Mouse (Mus musculus): ENCODE data around the gene Cebpb. TPM values are rescaled to one million over a fixed set of nuclear protein-coding genes. Genes with fewer than 3 reads are reported as not detected.
"Not testable (repeated sequence)": the region's sequence is repeated elsewhere in the genome, so short reads cannot be mapped to it uniquely, and the experiment has no call there.

The Cebpb gene
- 0.69 and 0.92 TPM in 2 replicates for polyA plus RNA-seq (2015; fragmentation: Nextera tagmentation; extraction: Ambion mirVana)

DNA sequence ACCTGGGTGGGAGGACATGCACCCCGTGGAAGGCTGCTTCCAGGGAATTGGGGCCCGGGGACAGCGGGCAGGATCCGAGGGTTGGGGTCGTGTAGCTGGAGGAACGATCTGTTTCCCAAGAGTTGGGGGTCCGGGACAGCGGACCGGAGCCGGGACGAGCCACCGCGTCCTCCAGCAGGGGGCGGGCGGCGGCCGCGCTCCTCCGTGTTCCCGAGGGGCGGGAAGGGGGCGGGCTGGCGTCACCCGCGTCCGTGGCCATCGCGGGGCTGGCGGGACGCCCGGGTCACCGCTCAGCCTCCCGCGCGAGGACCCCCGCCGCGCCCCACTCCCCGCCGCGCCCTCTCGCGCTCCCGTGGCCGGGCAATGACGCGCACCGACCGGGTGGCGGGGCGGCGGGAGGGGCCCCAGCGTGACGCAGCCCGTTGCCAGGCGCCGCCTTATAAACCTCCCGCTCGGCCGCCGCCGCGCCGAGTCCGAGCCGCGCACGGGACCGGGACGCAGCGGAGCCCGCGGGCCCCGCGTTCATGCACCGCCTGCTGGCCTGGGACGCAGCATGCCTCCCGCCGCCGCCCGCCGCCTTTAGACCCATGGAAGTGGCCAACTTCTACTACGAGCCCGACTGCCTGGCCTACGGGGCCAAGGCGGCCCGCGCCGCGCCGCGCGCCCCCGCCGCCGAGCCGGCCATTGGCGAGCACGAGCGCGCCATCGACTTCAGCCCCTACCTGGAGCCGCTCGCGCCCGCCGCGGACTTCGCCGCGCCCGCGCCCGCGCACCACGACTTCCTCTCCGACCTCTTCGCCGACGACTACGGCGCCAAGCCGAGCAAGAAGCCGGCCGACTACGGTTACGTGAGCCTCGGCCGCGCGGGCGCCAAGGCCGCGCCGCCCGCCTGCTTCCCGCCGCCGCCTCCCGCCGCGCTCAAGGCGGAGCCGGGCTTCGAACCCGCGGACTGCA lies at the start of gene Cebpb:
TSS of gene Cebpb (plus strand) at position 418 of the 954 bp plus-strand sequence.
- Histone ChIP-seq H3K4me2 (ENCODE audit: low read depth, low read length) (peak within 1 kb of the TSS; percentile 90), H3K9me3 (replicated peaks; ENCODE audit: control insufficient read depth, low read length) (no peaks in the 10 kb centered on the region), H3K27me3 (ENCODE audit: control insufficient read depth, insufficient read depth, low read length) (no peaks in the 10 kb centered on the region), H3K9ac (ENCODE audit: low read length) (peak within 1 kb of the TSS; percentile 94), H3K4me3 (replicated peaks; ENCODE audit: low read length) (peak within 1 kb of the TSS; percentile 80), H3K4me1 (ENCODE audit: control insufficient read depth, insufficient read depth, low read length) (peaks cover 22% of the 10 kb centered on the region), H3K27ac (ENCODE audit: low read length) (peak within 1 kb of the TSS; percentile 90), H3K36me3 (ENCODE audit: control insufficient read depth, insufficient read depth, low read length) (no peaks in the 10 kb centered on the region)
- under 1% methylated on average over 111 of the region's 147 CpGs for WGBS
- peak; percentile 82 for ATAC-seq (ENCODE audit: insufficient read depth, low FRiP score)

DNA sequence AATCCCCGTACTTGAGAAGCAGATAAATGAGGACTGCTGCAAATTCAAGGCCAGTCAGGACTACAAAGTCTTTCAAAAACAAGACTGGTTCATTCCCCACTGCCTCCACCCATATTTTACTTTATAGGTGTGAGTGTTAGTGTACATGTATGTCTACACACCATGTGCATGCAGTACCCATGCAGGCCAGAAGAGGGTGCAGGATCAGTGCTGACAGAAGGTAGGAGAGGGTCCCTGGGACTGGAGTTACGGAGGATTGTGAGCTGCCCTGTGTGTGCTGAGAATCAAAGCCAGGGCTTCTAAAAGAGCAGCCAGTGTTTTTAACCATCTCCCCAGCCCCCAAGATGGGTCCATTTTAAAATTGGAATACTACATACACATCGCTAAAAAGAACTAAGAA lies 48.4 kb upstream of the Cebpb start:
- Histone ChIP-seq H3K9ac (ENCODE audit: low read length) (no peak overlapping the region), H3K4me2 (ENCODE audit: low read depth, low read length) (no peak overlapping the region), H3K36me3 (ENCODE audit: control insufficient read depth, insufficient read depth, low read length) (no peaks in the 10 kb centered on the region), H3K27ac (ENCODE audit: low read length) (no peak overlapping the region), H3K4me3 (replicated peaks; ENCODE audit: low read length) (no peak overlapping the region), H3K9me3 (replicated peaks; ENCODE audit: control insufficient read depth, low read length) (no peaks in the 10 kb centered on the region), H3K27me3 (ENCODE audit: control insufficient read depth, insufficient read depth, low read length) (no peaks in the 10 kb centered on the region), H3K4me1 (ENCODE audit: control insufficient read depth, insufficient read depth, low read length) (no peaks in the 10 kb centered on the region)
- ATAC-seq (ENCODE audit: insufficient read depth, low FRiP score) = no peak
- WGBS = 78% methylated on average over 3 of the region's 3 CpGs

DNA sequence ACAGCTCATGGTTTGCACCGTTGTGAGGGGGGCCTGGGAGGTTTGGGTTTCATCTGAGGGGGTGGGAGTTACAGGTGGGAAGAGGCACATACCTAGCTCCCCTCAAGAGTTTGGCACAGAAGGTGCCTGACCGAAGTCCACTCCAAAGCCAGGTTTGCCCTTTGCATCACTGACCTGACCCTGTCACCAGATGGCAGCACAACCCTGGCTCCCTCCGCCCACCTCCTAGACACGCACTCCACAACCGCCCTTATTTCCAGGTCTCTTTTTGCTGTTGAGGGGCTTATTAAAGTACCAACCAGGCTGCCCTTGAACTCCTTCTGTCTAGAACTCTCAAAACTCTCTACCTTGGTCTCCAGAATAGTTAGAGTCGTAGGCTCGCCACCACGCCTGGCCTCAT lies 47.4 kb upstream of the Cebpb start:
- no peaks in the 10 kb centered on the region for H3K36me3 ChIP-seq (ENCODE audit: control insufficient read depth, insufficient read depth, low read length)
- ATAC-seq (ENCODE audit: insufficient read depth, low FRiP score) = peak; percentile 42; the same call in 1 of the 2 replicates
- no peaks in the 10 kb centered on the region for H3K4me1 ChIP-seq (ENCODE audit: control insufficient read depth, insufficient read depth, low read length)
- 48% methylated on average over 8 of the region's 8 CpGs for WGBS
- no peak overlapping the region for H3K9ac ChIP-seq (ENCODE audit: low read length)
- H3K27ac ChIP-seq (ENCODE audit: low read length) = no peak overlapping the region
- H3K4me2 ChIP-seq (ENCODE audit: low read depth, low read length) = no peak overlapping the region
- H3K4me3 ChIP-seq (replicated peaks; ENCODE audit: low read length) = no peak overlapping the region
- no peaks in the 10 kb centered on the region for H3K9me3 ChIP-seq (replicated peaks; ENCODE audit: control insufficient read depth, low read length)
- no peaks in the 10 kb centered on the region for H3K27me3 ChIP-seq (ENCODE audit: control insufficient read depth, insufficient read depth, low read length)

DNA sequence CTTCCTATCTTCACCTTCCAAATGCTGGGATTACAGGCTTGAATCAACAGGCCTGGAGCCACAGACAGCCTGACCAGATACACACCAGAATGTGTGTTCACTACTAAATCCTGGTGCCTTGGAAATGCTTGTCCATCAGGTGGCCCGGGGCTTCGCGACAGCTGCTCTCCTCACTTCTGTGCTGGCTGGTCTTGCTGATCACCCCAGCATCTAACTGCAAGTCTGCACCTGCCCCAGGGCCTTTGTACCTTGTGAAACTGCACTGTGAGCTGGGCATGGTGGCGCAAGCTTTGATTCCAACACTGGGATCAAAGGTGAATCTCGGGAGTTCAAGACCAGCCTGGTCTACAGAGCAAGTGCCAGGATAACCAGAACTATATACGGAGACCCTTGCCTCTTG lies 46.6 kb upstream of the Cebpb start:
- H3K9ac ChIP-seq (ENCODE audit: low read length) = no peak overlapping the region
- no peak overlapping the region for H3K27ac ChIP-seq (ENCODE audit: low read length)
- H3K4me3 ChIP-seq (replicated peaks; ENCODE audit: low read length) = no peak overlapping the region
- no peaks in the 10 kb centered on the region for H3K27me3 ChIP-seq (ENCODE audit: control insufficient read depth, insufficient read depth, low read length)
- no peaks in the 10 kb centered on the region for H3K4me1 ChIP-seq (ENCODE audit: control insufficient read depth, insufficient read depth, low read length)
- H3K36me3 ChIP-seq (ENCODE audit: control insufficient read depth, insufficient read depth, low read length) = no peaks in the 10 kb centered on the region
- H3K9me3 ChIP-seq (replicated peaks; ENCODE audit: control insufficient read depth, low read length) = no peaks in the 10 kb centered on the region
- 88% methylated on average over 6 of the region's 6 CpGs for WGBS
- no peak overlapping the region for H3K4me2 ChIP-seq (ENCODE audit: low read depth, low read length)
- ATAC-seq (ENCODE audit: insufficient read depth, low FRiP score) = no peak

DNA sequence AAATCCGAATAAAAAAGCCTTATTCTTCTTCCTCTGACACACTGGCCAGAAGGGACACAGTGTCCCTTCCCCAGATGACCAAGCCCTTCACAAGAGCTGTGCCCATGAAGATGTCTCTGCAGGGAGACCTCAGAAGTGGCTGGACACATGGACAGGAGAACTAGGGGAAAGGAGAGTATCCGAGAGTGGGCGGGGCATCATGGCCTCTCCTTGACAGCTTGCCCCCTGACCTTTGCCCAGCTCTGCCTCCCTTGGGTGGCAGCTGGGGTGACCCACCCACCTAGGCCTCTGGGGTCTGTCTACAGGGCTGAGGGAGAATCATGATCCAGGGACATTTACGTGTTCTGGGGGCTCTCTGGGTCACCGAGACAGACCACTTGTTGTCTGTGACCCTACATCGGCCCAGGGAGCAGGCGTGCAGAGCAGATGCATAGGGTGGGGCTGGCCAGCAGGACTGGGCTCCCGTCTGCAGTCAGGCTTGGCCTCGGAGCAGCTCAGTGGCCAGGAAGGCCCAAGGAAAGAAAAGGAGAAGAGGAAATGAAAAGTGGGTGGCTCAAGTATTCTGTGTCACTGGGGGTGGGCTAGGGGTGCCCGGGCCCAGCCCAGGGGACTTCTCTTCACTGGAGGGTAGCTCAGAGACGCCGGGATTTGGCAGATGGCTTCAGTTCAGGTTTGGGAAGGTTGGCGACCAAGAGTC lies 45.2 kb upstream of the Cebpb start:
- ATAC-seq (ENCODE audit: insufficient read depth, low FRiP score); H3K4me3 ChIP-seq (replicated peaks; ENCODE audit: low read length); H3K27me3 ChIP-seq (ENCODE audit: control insufficient read depth, insufficient read depth, low read length); H3K27ac ChIP-seq (ENCODE audit: low read length); H3K36me3 ChIP-seq (ENCODE audit: control insufficient read depth, insufficient read depth, low read length); H3K9me3 ChIP-seq (replicated peaks; ENCODE audit: control insufficient read depth, low read length); H3K4me2 ChIP-seq (ENCODE audit: low read depth, low read length); H3K4me1 ChIP-seq (ENCODE audit: control insufficient read depth, insufficient read depth, low read length); H3K9ac ChIP-seq (ENCODE audit: low read length): not testable (repeated sequence)
- WGBS = 78% methylated on average over 13 of the region's 13 CpGs

DNA sequence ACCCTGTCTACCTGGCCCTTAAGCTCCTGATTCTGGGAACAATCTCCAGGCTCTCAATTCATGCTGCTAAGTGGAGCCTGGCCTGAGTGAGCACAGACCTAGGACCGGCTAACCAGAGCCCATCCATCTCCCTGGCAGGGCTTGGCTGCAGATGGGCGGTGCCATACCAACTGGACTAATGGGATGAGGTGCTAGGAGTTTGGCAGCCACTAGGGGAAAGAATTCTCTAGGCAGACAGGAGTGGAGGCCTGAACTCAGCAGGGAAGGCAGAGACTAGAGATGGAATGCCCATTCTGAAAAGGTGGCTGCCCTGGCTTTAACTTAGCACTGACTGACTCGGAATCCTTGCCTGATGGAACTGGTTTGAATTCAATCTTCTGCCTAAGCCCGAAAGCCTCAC lies 42.3 kb upstream of the Cebpb start:
- Histone ChIP-seq H3K9ac (ENCODE audit: low read length) (no peak overlapping the region), H3K4me3 (replicated peaks; ENCODE audit: low read length) (no peak overlapping the region), H3K4me1 (ENCODE audit: control insufficient read depth, insufficient read depth, low read length) (no peaks in the 10 kb centered on the region), H3K4me2 (ENCODE audit: low read depth, low read length) (no peak overlapping the region), H3K27me3 (ENCODE audit: control insufficient read depth, insufficient read depth, low read length) (no peaks in the 10 kb centered on the region), H3K27ac (ENCODE audit: low read length) (no peak overlapping the region), H3K9me3 (replicated peaks; ENCODE audit: control insufficient read depth, low read length) (no peaks in the 10 kb centered on the region), H3K36me3 (ENCODE audit: control insufficient read depth, insufficient read depth, low read length) (no peaks in the 10 kb centered on the region)
- no peak for ATAC-seq (ENCODE audit: insufficient read depth, low FRiP score)
- WGBS = 66% methylated on average over 4 of the region's 4 CpGs

DNA sequence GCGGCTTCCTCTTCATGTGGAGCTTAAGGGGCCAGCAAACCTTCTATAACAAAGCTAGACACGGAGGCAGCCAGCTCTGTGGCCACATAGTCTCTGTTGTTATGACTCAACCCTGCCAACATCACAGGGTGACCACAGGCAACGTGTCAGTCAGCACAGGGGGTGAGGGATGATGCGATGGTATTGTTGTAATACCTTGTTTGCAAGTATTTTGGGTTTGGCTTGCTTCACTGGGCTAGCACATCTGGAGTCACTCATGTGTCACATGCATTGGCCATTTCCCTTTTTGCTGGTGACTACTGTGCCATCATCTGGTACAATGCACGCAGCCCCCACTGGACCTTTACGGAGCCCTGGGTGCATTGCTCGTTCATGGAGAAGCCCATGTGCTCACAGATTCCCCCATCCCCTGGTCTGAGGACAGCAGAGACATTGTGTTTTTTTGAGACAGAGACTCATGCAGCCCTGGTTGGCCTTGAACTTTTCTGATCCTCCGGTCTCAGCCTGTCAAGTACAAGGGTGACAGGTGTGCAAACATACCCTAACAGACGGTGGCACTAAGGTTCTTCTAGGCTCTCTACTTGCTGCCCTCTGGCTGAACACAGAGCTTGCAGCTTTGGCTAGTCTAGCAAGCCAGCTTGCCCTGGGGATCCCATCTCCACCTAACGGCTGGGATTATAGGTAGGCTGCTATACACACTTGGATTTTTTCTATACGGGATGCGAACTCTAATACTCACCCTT lies 39.3 kb upstream of the Cebpb start:
- Histone ChIP-seq H3K4me2 (ENCODE audit: low read depth, low read length) (no peak overlapping the region), H3K27ac (ENCODE audit: low read length) (no peak overlapping the region), H3K9me3 (replicated peaks; ENCODE audit: control insufficient read depth, low read length) (no peaks in the 10 kb centered on the region), H3K4me3 (replicated peaks; ENCODE audit: low read length) (no peak overlapping the region), H3K4me1 (ENCODE audit: control insufficient read depth, insufficient read depth, low read length) (no peaks in the 10 kb centered on the region; the same call in 1 of the 2 replicates), H3K27me3 (ENCODE audit: control insufficient read depth, insufficient read depth, low read length) (no peaks in the 10 kb centered on the region), H3K9ac (ENCODE audit: low read length) (no peak overlapping the region), H3K36me3 (ENCODE audit: control insufficient read depth, insufficient read depth, low read length) (0 out of 2 replicates have a peak, but pooled peaks cover 6% of the 10 kb centered on the region)
- ATAC-seq (ENCODE audit: insufficient read depth, low FRiP score) = no peak
- WGBS = 81% methylated on average over 12 of the region's 12 CpGs

DNA sequence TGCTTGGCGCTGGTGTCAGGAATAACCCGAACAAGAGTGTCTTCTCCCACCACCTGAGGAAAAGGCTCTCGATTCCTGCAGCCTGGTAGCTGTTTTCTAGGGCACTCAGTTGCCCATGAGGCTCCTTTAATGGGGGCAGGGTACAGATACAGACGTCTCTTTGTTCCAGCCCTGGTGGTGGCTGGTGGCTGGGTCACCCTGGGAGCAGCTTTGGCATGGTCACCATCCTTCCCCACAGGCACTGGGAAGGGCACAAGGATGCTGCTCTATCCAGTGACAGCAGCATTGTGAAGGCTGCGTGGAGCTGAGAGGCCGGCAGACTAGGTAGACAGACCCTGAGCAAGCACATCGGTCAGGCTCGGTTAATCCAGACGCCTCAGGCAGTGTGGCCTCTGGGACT lies 37.1 kb upstream of the Cebpb start:
- Histone ChIP-seq H3K36me3 (ENCODE audit: control insufficient read depth, insufficient read depth, low read length) (0 out of 2 replicates have a peak, but pooled peaks cover 6% of the 10 kb centered on the region), H3K27me3 (ENCODE audit: control insufficient read depth, insufficient read depth, low read length) (no peaks in the 10 kb centered on the region), H3K4me2 (ENCODE audit: low read depth, low read length) (no peak overlapping the region), H3K4me1 (ENCODE audit: control insufficient read depth, insufficient read depth, low read length) (peaks cover 5% of the 10 kb centered on the region; the same call in 1 of the 2 replicates), H3K27ac (ENCODE audit: low read length) (no peak overlapping the region), H3K4me3 (replicated peaks; ENCODE audit: low read length) (no peak overlapping the region), H3K9ac (ENCODE audit: low read length) (no peak overlapping the region), H3K9me3 (replicated peaks; ENCODE audit: control insufficient read depth, low read length) (no peaks in the 10 kb centered on the region)
- ATAC-seq (ENCODE audit: insufficient read depth, low FRiP score) = no peak
- WGBS = 87% methylated on average over 9 of the region's 9 CpGs
